Mouse (Mus musculus) cerebellum, postnatal 10 days (tissue): ENCODE results near the gene Popdc2.

Experiments used
- DNase-seq, 2 experiments: peaks; one replicate each; pipeline ENCODE4 v3.0.0; 2021; ENCODE audit warnings: mixed read lengths in 2 of 2

Gene Popdc2

GRCm38 (mm10) chr16:38406708-38407107 lies 44.7 kb downstream of the Popdc2 start:
- no peak for DNase-seq

GRCm38 (mm10) chr16:38407584-38407983 lies 45.6 kb downstream of the Popdc2 start:
- DNase-seq: no peak

GRCm38 (mm10) chr16:38408416-38408815 lies 46.4 kb downstream of the Popdc2 start:
- no peak for DNase-seq

GRCm38 (mm10) chr16:38414953-38415352 lies 52.9 kb downstream of the Popdc2 start:
- DNase-seq: no peak

- no peak for DNase-seq
Observed at GRCm38 (mm10) chr16:38425374-38425773, 63.4 kb downstream of the Popdc2 start.

GRCm38 (mm10) chr16:38425799-38426198 lies 63.8 kb downstream of the Popdc2 start:
- DNase-seq: no peak
